Mouse (Mus musculus) ovary, adult 18-20 months (tissue): ENCODE measurements around the gene Bcat2.
A peak's percentile ranks its signal among the peaks of the same experiment; 100 is the strongest.

ENCODE experiments used
- DNase-seq: peaks from one replicate; pipeline ENCODE4 v3.0.0; 2022; ENCODE audit warnings: low spot score, mixed read lengths

Gene Bcat2

GRCm38 (mm10) chr7:45550821-45551511, 19.0 kb upstream of the Bcat2 start:
- no peak for DNase-seq

GRCm38 (mm10) chr7:45551512-45551883, 18.5 kb upstream of the Bcat2 start:
- DNase-seq: no peak

- DNase-seq: no peak
Measured at GRCm38 (mm10) chr7:45553519-45553918, 16.4 kb upstream of the Bcat2 start.

GRCm38 (mm10) chr7:45553990-45554389, 16.0 kb upstream of the Bcat2 start:
- no peak for DNase-seq

GRCm38 (mm10) chr7:45554744-45555143, 15.2 kb upstream of the Bcat2 start, which contains the start of gene Hsd17b14:
TSS of gene Hsd17b14 (plus strand) at chr7:45554893.
- no peak for DNase-seq

GRCm38 (mm10) chr7:45555787-45556186, 14.2 kb upstream of the Bcat2 start:
- DNase-seq: peak; percentile 63

- DNase-seq: no peak
Measured at GRCm38 (mm10) chr7:45558907-45559306, 11.0 kb upstream of the Bcat2 start.

GRCm38 (mm10) chr7:45560241-45560640, 9.7 kb upstream of the Bcat2 start:
- no peak for DNase-seq

GRCm38 (mm10) chr7:45560843-45561623, 8.9 kb upstream of the Bcat2 start:
- DNase-seq: peak; percentile 48

GRCm38 (mm10) chr7:45561624-45562520, 8.1 kb upstream of the Bcat2 start:
- DNase-seq: no peak

GRCm38 (mm10) chr7:45564811-45565210, 5.1 kb upstream of the Bcat2 start:
- DNase-seq: no peak

GRCm38 (mm10) chr7:45565446-45565845, 4.5 kb upstream of the Bcat2 start:
- DNase-seq: no peak

- DNase-seq: no peak
Measured at GRCm38 (mm10) chr7:45567112-45567779, 2.7 kb upstream of the Bcat2 start.

- DNase-seq: peak; percentile 97
Measured at GRCm38 (mm10) chr7:45567780-45568516, 2.0 kb upstream of the Bcat2 start.

GRCm38 (mm10) chr7:45568601-45569473, 1.1 kb upstream of the Bcat2 start:
- no peak for DNase-seq

- DNase-seq: no peak
Measured at GRCm38 (mm10) chr7:45571966-45572365, 2.0 kb downstream of the Bcat2 start.

GRCm38 (mm10) chr7:45573954-45574353, 4.0 kb downstream of the Bcat2 start:
- no peak for DNase-seq

- DNase-seq: no peak
Measured at GRCm38 (mm10) chr7:45574472-45575379, 4.8 kb downstream of the Bcat2 start.

GRCm38 (mm10) chr7:45585923-45586322, 16.0 kb downstream of the Bcat2 start:
- DNase-seq: no peak
